Mouse (Mus musculus) forebrain, embryonic 15.5 days (tissue): ENCODE measurements around the gene Exd1. TPM values are rescaled to one million over a fixed set of nuclear protein-coding genes. Genes with fewer than 3 reads are reported as not detected.

Source experiments
- ATAC-seq: fragments of 200-750 bp; cut with Nextera tagmentation; replicated peaks from 2 replicates; pipeline ENCODE4 v1.8.0; 2017; ENCODE audit warnings: mild to moderate bottlenecking, moderate TSS enrichment, moderate library complexity
- H3K27ac ChIP-seq: fragments of 300-500 bp; sonication (generic); replicated peaks from 2 replicates; pipeline ENCODE4 v1.5.1; 2015; ENCODE audit warnings: mild to moderate bottlenecking, inconsistent platforms
- H3K27me3 ChIP-seq: fragments of 300-500 bp; sonication (generic); 2 replicates; pipeline ENCODE4 v1.6.1; 2015; ENCODE audit warnings: inconsistent platforms
- H3K36me3 ChIP-seq: fragments of 300-500 bp; sonication (generic); 2 replicates; pipeline ENCODE4 v1.6.1; 2015; ENCODE audit warnings: mild to moderate bottlenecking, inconsistent platforms
- H3K4me1 ChIP-seq: fragments of 300-500 bp; sonication (generic); 2 replicates; pipeline ENCODE4 v1.6.1; 2015; ENCODE audit warnings: inconsistent platforms
- H3K4me2 ChIP-seq: fragments of 300-500 bp; sonication (generic); replicated peaks from 2 replicates; pipeline ENCODE4 v1.6.1; 2015; ENCODE audit warnings: mild to moderate bottlenecking, inconsistent platforms
- H3K4me3 ChIP-seq: fragments of 300-500 bp; sonication (generic); 2 replicates; pipeline ENCODE4 v1.5.1; 2015; ENCODE audit warnings: mild to moderate bottlenecking, inconsistent platforms
- H3K9ac ChIP-seq: fragments of 300-500 bp; sonication (generic); replicated peaks from 2 replicates; pipeline ENCODE4 v1.6.1; 2015; ENCODE audit warnings: mild to moderate bottlenecking, inconsistent platforms
- H3K9me3 ChIP-seq: fragments of 300-500 bp; sonication (generic); 2 replicates; pipeline ENCODE4 v1.6.1; 2016; ENCODE audit warnings: inconsistent platforms
- WGBS: fragments of 180-500 bp; shearing (Covaris S2); methylation state at CpG from one replicate; pipeline ENCODE4 v1.1.7; 2015; ENCODE audit warnings: mixed read lengths; 5-methylcytosine and 5-hydroxymethylcytosine counted together
- polyA plus RNA-seq: library from polyadenylated mRNA; unstranded; fragments of >200 nt; fragmentation: Nextera tagmentation; extraction: Ambion mirVana; gene quantifications from 2 replicates; pipeline ENCODE4 v1.2.1, GENCODE M21; 2015

Exd1 gene
- polyA plus RNA-seq, 1 experiment from 2014 or later: 0.50 TPM

DNA sequence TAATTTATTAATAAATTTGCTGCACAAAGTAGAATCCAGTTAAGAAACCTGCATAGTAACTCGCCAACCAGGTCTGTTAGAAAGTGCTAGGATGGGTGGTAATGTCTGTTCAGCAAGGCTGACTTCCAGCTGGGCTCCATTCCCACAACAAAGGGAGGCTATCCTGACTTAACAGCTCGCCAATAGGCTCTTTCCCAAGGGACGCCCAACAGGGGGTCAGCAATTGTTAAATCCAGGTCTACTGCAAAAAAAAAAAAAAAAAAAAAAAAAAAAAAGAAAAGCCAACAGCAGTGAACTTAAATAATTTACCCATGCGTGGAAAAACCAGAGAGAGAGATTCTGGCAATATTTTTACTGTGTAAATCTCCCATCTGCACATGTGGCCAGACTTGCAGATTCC is 60.9 kb downstream of the Exd1 start:
- no peaks in the 10 kb centered on the region for H3K27me3 ChIP-seq
- no peak overlapping the region for H3K4me2 ChIP-seq
- whole genome bisulfite sequencing: 9% methylated on average over 4 of the region's 4 CpGs
- no peaks in the 10 kb centered on the region for H3K36me3 ChIP-seq
- no peaks in the 10 kb centered on the region for H3K9me3 ChIP-seq
- no peak overlapping the region for H3K9ac ChIP-seq
- H3K4me3 ChIP-seq: no peak overlapping the region
- H3K27ac ChIP-seq: no peak overlapping the region
- no peaks in the 10 kb centered on the region for H3K4me1 ChIP-seq
- ATAC-seq: no peak

DNA sequence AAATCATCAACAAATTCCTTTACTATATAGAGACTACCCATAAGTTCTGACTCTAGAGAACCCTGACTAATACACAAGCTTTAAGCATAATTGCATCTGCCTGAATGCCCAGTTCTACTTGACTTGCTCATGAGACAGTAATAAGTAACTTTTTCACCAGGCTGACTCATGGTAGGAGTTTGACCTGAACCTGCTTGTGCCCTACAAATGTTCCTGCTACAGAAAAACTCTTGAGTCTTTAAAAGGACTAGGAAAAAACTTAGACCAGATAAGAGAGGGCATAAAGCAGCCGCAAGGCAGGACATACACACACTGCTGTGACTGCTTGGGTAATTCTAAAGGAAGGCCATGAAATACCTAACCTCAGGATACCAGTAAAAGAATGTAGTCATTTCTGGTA is 65.1 kb downstream of the Exd1 start:
- WGBS: 95% methylated on average over 1 of the region's 1 CpGs
- peaks cover 9% of the 10 kb centered on the region for H3K4me1 ChIP-seq
- no peaks in the 10 kb centered on the region for H3K27me3 ChIP-seq
- H3K27ac ChIP-seq: no peak overlapping the region
- H3K9me3 ChIP-seq: no peaks in the 10 kb centered on the region
- H3K9ac ChIP-seq: no peak overlapping the region
- no peak overlapping the region for H3K4me3 ChIP-seq
- H3K36me3 ChIP-seq: no peaks in the 10 kb centered on the region
- no peak for ATAC-seq
- no peak overlapping the region for H3K4me2 ChIP-seq

DNA sequence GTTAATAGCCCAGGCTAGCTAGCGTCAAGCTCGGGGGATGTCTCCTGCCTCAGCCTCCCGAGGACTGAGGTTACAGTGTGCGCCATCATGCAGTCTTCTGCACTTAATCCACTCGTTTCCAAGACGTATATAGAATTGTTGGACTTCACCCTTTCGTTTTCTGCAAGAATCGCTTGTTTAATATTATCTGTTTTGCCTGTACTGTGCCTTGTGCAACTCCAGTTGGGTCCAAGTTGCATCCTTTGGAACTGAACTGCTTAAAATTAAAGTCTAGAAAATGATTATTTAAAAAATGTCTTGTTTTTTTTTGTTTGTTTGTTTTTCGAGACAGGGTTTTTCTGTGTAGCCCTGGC is 69.1 kb downstream of the Exd1 start:
- Histone ChIP-seq H3K4me1 (peaks cover 24% of the 10 kb centered on the region), H3K27me3 (no peaks in the 10 kb centered on the region), H3K9ac (peak overlapping the region; percentile 76), H3K36me3 (no peaks in the 10 kb centered on the region), H3K27ac (peak overlapping the region; percentile 98), H3K4me3 (peak overlapping the region; percentile 70), H3K9me3 (no peaks in the 10 kb centered on the region), H3K4me2 (peak overlapping the region; percentile 69)
- WGBS: 14% methylated on average over 9 of the region's 9 CpGs
- no peak for ATAC-seq

DNA sequence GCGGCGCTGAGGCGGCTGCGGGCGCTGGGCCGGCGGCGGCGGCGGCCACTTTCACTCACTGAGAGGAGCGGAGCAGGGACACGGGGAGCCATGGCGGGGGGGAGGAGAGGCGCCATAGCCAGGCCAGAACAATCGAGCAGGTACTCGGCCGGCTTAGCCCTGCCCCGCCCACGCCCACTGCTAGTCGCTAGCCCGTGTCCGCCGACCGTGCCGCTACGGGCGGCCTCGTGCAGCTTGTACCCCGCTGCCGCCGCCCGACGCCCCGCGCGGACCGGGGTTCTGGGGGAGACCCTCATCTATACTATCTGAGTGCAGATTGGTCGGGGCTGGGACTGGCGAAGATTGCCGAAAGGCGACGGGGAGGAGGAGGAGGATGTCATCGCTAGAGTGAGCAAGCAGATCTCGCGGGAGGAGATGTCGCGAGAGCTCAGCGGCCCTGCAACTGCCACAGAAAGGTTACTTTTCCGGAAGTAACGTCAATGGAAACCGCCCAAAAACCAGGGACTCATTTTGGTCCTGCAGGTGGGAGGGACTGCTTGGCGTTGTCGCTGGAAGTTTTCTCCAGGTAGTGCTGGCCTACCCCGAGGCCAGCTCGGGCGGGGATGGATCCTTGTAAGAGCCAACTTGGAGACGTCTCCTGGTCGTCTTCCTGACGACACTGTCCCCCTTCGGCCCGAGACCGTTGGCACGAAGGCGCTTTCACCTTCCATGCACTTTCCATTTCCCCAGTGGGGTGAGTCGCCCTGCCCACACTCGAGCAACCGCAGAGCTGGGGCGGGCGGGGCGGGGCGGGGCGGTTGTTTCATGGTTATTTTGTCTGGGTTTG is 69.6 kb downstream of the Exd1 start, which contains the start of gene Ino80:
TSS of gene Ino80 (minus strand) at position 117 of the 826 bp plus-strand sequence.
- peaks cover 24% of the 10 kb centered on the region for H3K4me1 ChIP-seq
- H3K27ac ChIP-seq: peak within 1 kb of the TSS; percentile 98
- H3K27me3 ChIP-seq: no peaks in the 10 kb centered on the region
- H3K36me3 ChIP-seq: no peaks in the 10 kb centered on the region
- H3K9ac ChIP-seq: peak within 1 kb of the TSS; percentile 76
- no peaks in the 10 kb centered on the region for H3K9me3 ChIP-seq
- under 1% methylated on average over 63 of the region's 72 CpGs for WGBS
- H3K4me2 ChIP-seq: peak within 1 kb of the TSS; percentile 74
- peak within 1 kb of the TSS; percentile 70 for H3K4me3 ChIP-seq
- peak; percentile 96 for ATAC-seq

DNA sequence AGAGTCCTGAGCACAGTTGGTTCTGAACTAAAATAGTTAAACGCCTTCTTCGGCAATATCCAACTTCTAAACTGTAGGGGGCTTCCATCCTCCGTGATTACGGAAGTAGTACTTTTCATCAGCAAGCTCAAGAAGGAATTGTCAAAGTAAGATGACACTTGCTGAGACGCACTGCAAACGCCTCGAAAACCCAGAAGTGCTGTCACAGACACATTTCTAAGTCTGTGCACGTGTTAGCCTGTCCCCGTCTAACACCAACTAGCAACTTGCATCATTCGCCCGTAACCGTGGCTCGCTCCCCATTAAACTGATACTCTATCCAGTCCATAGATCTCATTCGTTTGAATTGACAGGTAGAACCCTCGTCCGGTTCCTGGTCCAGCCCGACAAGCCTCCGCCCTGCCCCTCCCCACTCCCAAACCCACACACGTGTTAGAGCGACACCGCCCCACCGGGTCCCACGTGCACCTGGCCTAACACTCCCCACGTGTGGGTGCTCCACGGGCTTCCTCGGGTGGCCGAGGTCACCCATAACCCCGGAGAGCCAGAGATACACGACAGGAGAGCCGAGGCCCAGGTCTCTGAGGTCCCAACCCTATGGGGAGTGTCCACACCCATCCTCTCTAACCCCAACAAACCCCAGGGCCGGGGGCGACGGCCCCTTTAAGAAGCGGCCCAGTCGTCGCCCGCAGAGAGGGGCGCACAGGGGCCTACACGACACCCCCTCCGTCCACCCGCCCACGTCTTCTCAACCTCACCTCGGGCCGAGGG is 70.6 kb downstream of the Exd1 start:
- no peaks in the 10 kb centered on the region for H3K9me3 ChIP-seq
- H3K27ac ChIP-seq: peak overlapping the region; percentile 98
- WGBS: under 1% methylated on average over 31 of the region's 44 CpGs
- H3K36me3 ChIP-seq: no peaks in the 10 kb centered on the region
- H3K4me3 ChIP-seq: peak overlapping the region; percentile 70
- no peaks in the 10 kb centered on the region for H3K27me3 ChIP-seq
- peak; percentile 77 for ATAC-seq
- H3K4me1 ChIP-seq: peaks cover 24% of the 10 kb centered on the region
- peak overlapping the region; percentile 76 for H3K9ac ChIP-seq
- H3K4me2 ChIP-seq: peak overlapping the region; percentile 74

DNA sequence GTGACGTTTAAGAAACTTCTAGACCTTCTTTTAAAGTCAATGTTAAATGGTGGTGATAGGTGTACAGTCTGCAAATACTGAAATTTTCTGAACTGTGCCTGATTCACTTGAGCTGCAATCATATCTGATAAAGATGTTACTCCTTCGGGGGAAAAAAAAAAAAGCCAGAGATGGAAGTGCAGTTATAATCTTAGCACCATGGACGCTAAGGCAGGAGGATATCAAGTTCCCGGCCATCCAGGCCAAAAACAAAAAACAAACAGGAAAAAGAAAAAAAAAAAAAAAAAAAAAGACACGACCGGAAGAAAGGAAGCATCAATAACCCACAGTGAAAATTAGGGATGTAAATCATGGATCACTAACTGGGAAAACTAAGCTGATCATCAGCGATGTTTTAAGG is 71.3 kb downstream of the Exd1 start:
- H3K27ac ChIP-seq: no peak overlapping the region
- H3K9me3 ChIP-seq: no peaks in the 10 kb centered on the region
- peak overlapping the region; percentile 74 for H3K4me2 ChIP-seq
- peak overlapping the region; percentile 70 for H3K4me3 ChIP-seq
- WGBS: 27% methylated on average over 7 of the region's 7 CpGs
- H3K4me1 ChIP-seq: peaks cover 24% of the 10 kb centered on the region
- H3K9ac ChIP-seq: peak overlapping the region; percentile 76; the same call in 1 of the 2 replicates
- ATAC-seq: no peak
- H3K36me3 ChIP-seq: no peaks in the 10 kb centered on the region
- no peaks in the 10 kb centered on the region for H3K27me3 ChIP-seq

Other genes with a start within 250 kb of the Exd1 start
- gene Dll4, start 221.8 kb downstream of the Exd1 start, polyA plus RNA-seq: 4.0 and 4.1 TPM in 2 replicates
- 5.5 and 5.8 TPM in 2 replicates for gene Chac1, start 196.4 kb downstream of the Exd1 start, polyA plus RNA-seq
- gene Ino80, start 69.9 kb downstream of the Exd1 start, polyA plus RNA-seq: 3.4 TPM in 2 replicates
- 73.5 and 74.1 TPM in 2 replicates for gene Chp1, start 70 bp upstream of the Exd1 start, polyA plus RNA-seq
- gene Nusap1, start 70.7 kb upstream of the Exd1 start, polyA plus RNA-seq: 36.8 and 40.8 TPM in 2 replicates
- gene Oip5, start 70.8 kb upstream of the Exd1 start, polyA plus RNA-seq: 13.2 and 14.3 TPM in 2 replicates
- 36.0 and 36.4 TPM in 2 replicates for gene Ndufaf1, start 115.2 kb upstream of the Exd1 start, polyA plus RNA-seq
- gene Rtf1, start 127.4 kb upstream of the Exd1 start, polyA plus RNA-seq: 73.7 and 80.4 TPM in 2 replicates
- 0.63 and 1.3 TPM in 2 replicates for gene Itpka, start 194.7 kb upstream of the Exd1 start, polyA plus RNA-seq
- gene Ltk, start 212.8 kb upstream of the Exd1 start, polyA plus RNA-seq: 0.33 and 0.51 TPM in 2 replicates
- 21.5 and 21.6 TPM in 2 replicates for gene Rpap1, start 239.9 kb upstream of the Exd1 start, polyA plus RNA-seq